Mouse (Mus musculus) intestine, postnatal 0 days (tissue): ENCODE measurements at regions not wholly inside any gene's neighbourhood (a gene's known extent, or its start where the extent isn't known, plus 50 kb on each side); places are given as distances from the start of the nearest gene placed in this dataset.
"Not testable (repeated sequence)": the region's sequence is repeated elsewhere in the genome, so short reads cannot be mapped to it uniquely, and the experiment has no call there.

Source experiments
- ATAC-seq: fragments of 200-750 bp; cut with Nextera tagmentation; 2 replicates; pipeline ENCODE4 v1.8.0; 2017; ENCODE audit warnings: mild to moderate bottlenecking, moderate TSS enrichment, moderate library complexity
- H3K27ac ChIP-seq: fragments of 300-500 bp; sonication (generic); 2 replicates; pipeline ENCODE4 v1.5.1; 2014; ENCODE audit warnings: mild to moderate bottlenecking, low read depth, low read length, moderate library complexity
- H3K27me3 ChIP-seq: fragments of 300-500 bp; sonication (generic); replicated peaks from 2 replicates; pipeline ENCODE4 v1.6.1; 2014; ENCODE audit warnings: low read length, mixed read lengths; ENCODE audit not compliant: control insufficient read depth, insufficient read depth
- H3K36me3 ChIP-seq: fragments of 300-500 bp; sonication (generic); 2 replicates; pipeline ENCODE4 v1.6.1; 2014; ENCODE audit warnings: mild to moderate bottlenecking, moderate library complexity; ENCODE audit not compliant: control insufficient read depth, insufficient read depth
- H3K4me1 ChIP-seq: fragments of 300-500 bp; sonication (generic); replicated peaks from 2 replicates; pipeline ENCODE4 v1.6.1; 2014; ENCODE audit warnings: antibody characterized with exemption, low read length, mixed read lengths; ENCODE audit not compliant: control insufficient read depth, insufficient read depth
- H3K4me2 ChIP-seq: fragments of 300-500 bp; sonication (generic); replicated peaks from 2 replicates; pipeline ENCODE4 v1.6.1; 2014; ENCODE audit warnings: low read depth, mild to moderate bottlenecking, moderate library complexity
- H3K4me3 ChIP-seq: fragments of 300-500 bp; sonication (generic); 2 replicates; pipeline ENCODE4 v1.5.1; 2014; ENCODE audit warnings: low read depth, low read length
- H3K9ac ChIP-seq: fragments of 300-500 bp; sonication (generic); 2 replicates; pipeline ENCODE4 v1.6.1; 2014; ENCODE audit warnings: mild to moderate bottlenecking, low read depth, low read length
- H3K9me3 ChIP-seq: fragments of 300-500 bp; sonication (generic); 2 replicates; pipeline ENCODE4 v1.6.1; 2016; ENCODE audit warnings: mixed run types; ENCODE audit not compliant: control insufficient read depth
- CTCF ChIP-seq: sonication (generic); IDR thresholded peaks from 2 replicates; pipeline ENCODE4 v1.5.1; 2016; ENCODE audit warnings: low read depth, mild to moderate bottlenecking, control low read depth, antibody characterized with exemption, moderate library complexity
- WGBS: fragments of 180-500 bp; shearing (Covaris S2); extraction: QIAGEN DNeasy Blood & Tissue Kit; methylation state at CpG from one replicate; pipeline ENCODE4 v1.1.7; 2014; 5-methylcytosine and 5-hydroxymethylcytosine counted together

GRCm38 (mm10) chr6:67679106-67679505 lies 143.5 kb upstream of the Tacstd2 start:
- not testable (repeated sequence) for H3K4me1 ChIP-seq, H3K4me3 ChIP-seq, H3K27me3 ChIP-seq, H3K4me2 ChIP-seq, H3K9me3 ChIP-seq, H3K27ac ChIP-seq, H3K36me3 ChIP-seq, H3K9ac ChIP-seq
- WGBS, result 40% methylated on average over 1 of the region's 1 CpGs
- 0 out of 2 replicates have a peak, but pooled peaks have one; percentile 11 for ATAC-seq

- ATAC-seq, H3K27ac ChIP-seq, H3K9me3 ChIP-seq, H3K27me3 ChIP-seq, H3K4me3 ChIP-seq, H3K36me3 ChIP-seq, H3K9ac ChIP-seq, H3K4me2 ChIP-seq, H3K4me1 ChIP-seq: not testable (repeated sequence)
- WGBS, result 89% methylated on average over 4 of the region's 4 CpGs
Observed at GRCm38 (mm10) chr6:67674717-67675116, 139.1 kb upstream of the Tacstd2 start.

- H3K27ac ChIP-seq, H3K4me3 ChIP-seq, H3K27me3 ChIP-seq, H3K4me2 ChIP-seq, H3K36me3 ChIP-seq, H3K9ac ChIP-seq, H3K4me1 ChIP-seq, H3K9me3 ChIP-seq: not testable (repeated sequence)
- 78% methylated on average over 2 of the region's 2 CpGs for WGBS
- ATAC-seq, result 0 out of 2 replicates have a peak, but pooled peaks have one; percentile 38
Observed at GRCm38 (mm10) chr6:67673316-67673715, 137.7 kb upstream of the Tacstd2 start.

GRCm38 (mm10) chr6:67668073-67668472 lies 132.5 kb upstream of the Tacstd2 start:
- not testable (repeated sequence) for H3K4me2 ChIP-seq, H3K9ac ChIP-seq, H3K36me3 ChIP-seq, H3K27ac ChIP-seq, H3K4me3 ChIP-seq, H3K4me1 ChIP-seq, H3K27me3 ChIP-seq, H3K9me3 ChIP-seq, ATAC-seq
- 84% methylated on average over 8 of the region's 8 CpGs for WGBS

DNA sequence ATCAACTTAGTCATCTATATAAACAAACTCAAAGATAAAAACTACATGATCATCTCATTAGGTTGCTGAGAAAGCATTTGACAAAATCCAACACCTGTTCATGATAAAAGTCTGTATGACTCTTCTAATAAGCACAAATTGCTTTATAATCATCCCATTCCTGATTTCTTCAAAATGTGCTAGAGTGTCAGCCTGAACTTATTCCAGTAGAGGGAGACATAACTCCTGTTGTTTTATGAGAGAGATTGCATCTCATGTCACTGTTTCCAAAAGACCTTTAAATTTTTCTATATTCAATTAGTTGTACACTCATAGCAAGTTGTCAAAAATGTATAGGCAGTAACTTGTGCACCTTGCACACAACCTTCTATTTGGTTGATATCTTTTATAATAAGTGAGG lies 96.0 kb upstream of the Tacstd2 start:
- peak; percentile 48 for TF ChIP-seq CTCF
- Histone ChIP-seq H3K9me3 (no peaks in the 10 kb centered on the region), H3K36me3 (no peaks in the 10 kb centered on the region), H3K4me2 (no peak overlapping the region), H3K4me1 (no peaks in the 10 kb centered on the region), H3K27ac (no peak overlapping the region), H3K9ac (no peak overlapping the region), H3K4me3 (no peak overlapping the region), H3K27me3 (no peaks in the 10 kb centered on the region)
- ATAC-seq, result no peak

GRCm38 (mm10) chr6:67610402-67610801 lies 74.8 kb upstream of the Tacstd2 start:
- no peaks in the 10 kb centered on the region for H3K27me3 ChIP-seq
- no peaks in the 10 kb centered on the region for H3K9me3 ChIP-seq
- no peak overlapping the region for H3K4me2 ChIP-seq
- no peak for TF ChIP-seq CTCF
- H3K36me3 ChIP-seq, result no peaks in the 10 kb centered on the region
- WGBS, result 75% methylated on average over 1 of the region's 1 CpGs
- no peak overlapping the region for H3K9ac ChIP-seq
- H3K27ac ChIP-seq, result no peak overlapping the region
- H3K4me1 ChIP-seq, result no peaks in the 10 kb centered on the region
- H3K4me3 ChIP-seq, result no peak overlapping the region
- ATAC-seq, result no peak

- H3K4me1 ChIP-seq, ATAC-seq, H3K9me3 ChIP-seq, H3K27me3 ChIP-seq, H3K36me3 ChIP-seq, H3K9ac ChIP-seq, H3K27ac ChIP-seq, H3K4me2 ChIP-seq, H3K4me3 ChIP-seq: not testable (repeated sequence)
- WGBS, result 33% methylated on average over 1 of the region's 1 CpGs
Observed at GRCm38 (mm10) chr6:67609461-67609860, 73.9 kb upstream of the Tacstd2 start.
